Mouse (Mus musculus): Measurements from ENCODE around the gene Slc1a5.

Slc1a5 gene

DNA sequence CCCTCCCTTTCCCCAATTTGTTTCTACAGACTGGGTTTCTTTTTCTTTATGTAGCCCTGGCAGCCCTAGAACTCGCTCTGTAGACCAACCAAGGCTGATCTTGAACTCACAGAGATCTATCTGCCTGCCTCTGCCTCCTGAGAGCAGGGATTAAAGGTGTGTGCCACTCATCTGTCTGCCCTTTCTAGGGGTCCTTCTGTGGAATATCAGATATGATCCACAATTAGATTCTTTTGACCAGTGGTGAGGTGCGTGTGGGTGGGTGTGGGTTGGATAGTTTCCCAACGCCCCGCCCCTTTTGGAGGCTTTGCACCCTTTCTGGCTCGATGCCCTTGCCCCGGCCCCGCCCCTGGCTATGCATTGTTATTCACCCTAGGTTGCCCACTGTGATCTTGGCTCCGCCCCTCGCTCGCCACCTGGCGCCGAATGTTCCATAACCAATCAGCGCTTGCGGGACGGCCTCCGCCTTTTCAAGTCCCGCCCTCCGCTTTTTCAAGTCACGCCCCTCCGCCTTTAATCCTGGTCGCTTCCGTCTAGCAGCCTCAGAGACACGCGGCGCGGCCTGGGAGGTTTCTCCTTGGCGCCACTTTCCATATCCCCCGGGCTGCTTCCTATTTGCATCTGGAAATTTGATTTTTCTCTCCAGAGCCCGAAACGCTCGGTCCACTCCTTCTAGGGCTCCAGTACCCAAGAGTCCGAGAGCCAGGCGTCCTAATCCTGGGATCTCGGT is at the start of gene Slc1a5:
Slc1a5 (plus strand) TSS at position 516 of the 730 bp plus-strand sequence.
- peak; percentile 94 for DNase-seq (ENCODE audit: low spot score in 2 of 2)

- DNase-seq (ENCODE audit: low spot score in 2 of 2), result no peak
Observed at GRCm38 (mm10) chr7:16731893-16732422, 49.2 kb upstream of the Slc1a5 start.

DNA sequence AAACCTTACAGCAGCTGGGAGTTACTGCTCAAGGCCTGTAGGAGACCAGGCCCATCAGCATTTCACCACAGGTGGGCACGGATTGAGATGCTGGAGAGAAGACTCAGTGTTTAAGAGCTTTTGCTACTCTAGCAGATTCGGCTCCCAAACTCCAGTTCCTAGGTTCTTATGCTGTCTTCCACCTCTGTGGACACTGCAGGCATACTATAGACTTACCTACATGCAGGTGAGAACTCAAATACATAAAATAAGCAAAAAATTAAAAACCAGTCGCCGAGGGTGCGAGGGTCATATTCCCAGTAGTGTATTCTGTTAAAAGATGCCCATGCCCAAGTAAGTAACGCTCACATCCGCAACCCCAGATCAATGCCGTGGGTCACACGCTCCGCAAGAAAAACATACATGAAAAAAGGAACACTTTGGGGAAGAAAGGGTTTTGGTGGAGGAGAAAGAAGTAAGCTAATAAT is 43.5 kb upstream of the Slc1a5 start:
- no peak for DNase-seq (ENCODE audit: low spot score in 2 of 2)

DNA sequence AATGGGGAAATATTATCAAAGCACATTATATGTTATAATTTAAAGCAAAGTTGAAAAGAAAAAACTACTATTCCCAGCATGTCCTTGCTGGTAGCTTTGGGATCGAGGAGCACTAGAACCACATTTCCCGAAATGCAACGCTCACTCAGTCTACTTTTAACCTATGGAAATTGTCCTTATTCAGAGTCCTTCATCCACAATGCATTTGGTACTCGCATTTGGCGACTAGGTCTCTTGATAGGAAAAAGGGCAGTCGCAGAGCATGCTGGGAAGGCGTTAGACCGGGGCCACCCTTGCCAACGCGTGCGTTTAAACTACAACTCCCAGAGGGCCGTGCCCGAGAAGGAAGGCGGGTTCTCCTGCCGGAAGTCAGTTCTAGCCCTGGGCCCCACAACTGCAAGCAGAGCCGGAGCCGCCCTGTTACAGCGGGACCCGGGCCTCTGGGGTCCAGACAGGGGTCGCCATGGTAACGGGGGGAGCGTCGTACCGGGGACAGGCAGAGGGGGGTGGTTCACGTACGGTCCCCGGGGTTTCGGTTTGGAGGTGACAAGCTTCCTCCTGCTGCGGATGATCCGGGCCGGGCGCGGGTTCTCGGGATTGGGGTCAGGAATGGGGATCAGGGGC is 43.0 kb upstream of the Slc1a5 start, which contains the start of gene Ap2s1:
Ap2s1 (plus strand) TSS at position 338 of the 624 bp plus-strand sequence.
- peak; percentile 97 to 98 for DNase-seq (ENCODE audit: low spot score in 2 of 2)

DNA sequence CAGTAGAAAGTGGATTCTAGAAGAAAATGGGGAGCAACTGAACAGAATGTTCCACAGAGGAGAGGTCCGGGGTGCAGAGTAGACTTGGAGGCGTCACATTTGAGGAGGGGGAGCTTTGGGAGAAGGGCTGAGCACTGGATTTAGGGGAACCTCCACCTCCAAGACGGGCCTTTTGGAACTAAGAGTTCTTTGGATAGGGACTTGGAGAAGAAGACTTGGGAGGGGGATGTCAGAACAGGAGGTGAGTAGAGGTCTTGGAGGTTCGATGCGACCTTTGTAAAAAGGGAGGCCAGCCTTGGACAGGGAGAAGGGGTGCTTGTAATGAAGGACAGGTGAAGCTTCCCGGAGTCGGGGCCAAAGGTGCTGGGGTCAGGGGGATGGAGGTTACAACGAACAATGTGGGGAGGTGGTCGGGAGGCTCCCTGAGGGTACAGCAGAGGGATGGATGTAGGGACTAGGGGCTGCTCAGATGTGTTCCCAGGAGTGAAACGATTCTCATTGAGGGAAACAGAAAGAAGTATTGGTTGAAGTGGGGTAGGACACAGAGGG is 42.0 kb upstream of the Slc1a5 start:
- DNase-seq (ENCODE audit: low spot score in 2 of 2), result no peak

DNA sequence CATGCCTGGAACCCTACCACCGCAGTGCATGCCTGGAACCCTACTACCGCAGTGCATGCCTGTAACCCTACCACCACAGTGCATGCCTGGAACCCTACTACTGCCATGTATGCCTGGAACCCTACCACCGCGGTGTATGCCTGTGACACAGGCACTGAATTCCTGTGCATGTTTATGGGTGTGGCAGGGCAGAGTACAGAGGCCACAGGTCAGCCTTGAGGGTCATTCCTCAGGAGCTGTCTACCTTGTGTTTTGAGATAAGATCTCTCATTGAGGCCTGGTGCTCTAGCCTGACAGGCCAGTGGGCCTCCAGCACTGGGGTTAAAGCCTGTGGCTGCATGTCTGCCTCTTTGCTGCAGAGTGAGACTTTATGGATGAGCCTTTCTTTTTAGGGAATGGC is 35.8 kb upstream of the Slc1a5 start:
- no peak for DNase-seq (ENCODE audit: low spot score in 2 of 2)

DNA sequence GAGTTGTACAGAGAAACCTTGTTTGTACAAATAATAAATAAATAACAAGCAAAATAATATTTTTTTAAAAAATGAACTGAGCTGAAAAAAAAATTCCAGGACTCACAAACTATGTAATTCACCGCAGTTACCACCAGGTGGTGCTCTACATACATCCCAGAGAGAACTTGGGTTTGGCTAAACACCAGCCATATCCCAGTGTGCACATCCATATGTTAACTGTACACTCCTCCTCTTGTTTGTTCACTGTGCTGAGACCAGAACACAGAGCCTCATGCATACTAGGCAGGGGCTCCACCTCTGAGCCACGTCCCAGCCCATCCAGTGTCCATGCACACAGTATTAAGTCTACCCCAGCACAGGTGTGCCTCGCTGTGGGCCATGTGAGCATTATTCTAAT is 35.0 kb upstream of the Slc1a5 start:
- DNase-seq (ENCODE audit: low spot score in 2 of 2), result peak in 1 of 2 experiments; percentile 49

GRCm38 (mm10) chr7:16747656-16748055 is 33.5 kb upstream of the Slc1a5 start:
- DNase-seq (ENCODE audit: low spot score in 2 of 2), result no peak

DNA sequence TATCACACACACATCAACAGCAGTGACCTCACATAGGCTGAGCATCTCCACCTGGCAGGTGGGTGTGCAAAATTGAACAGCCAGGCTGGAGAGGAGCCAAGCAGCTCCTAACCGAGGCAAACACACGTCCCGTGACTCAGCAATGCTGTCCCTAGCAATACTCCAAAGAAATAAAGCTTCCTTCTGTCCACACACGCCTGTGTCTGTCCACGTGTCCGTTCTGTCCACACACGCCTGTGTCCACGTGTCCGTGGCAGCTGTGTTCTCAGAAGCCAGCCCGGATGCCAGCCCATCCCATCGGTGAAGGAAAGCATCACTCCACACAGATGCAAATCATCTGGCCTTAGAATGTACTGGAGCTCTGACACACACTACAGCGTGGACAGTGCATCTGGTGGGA is 29.1 kb upstream of the Slc1a5 start:
- peak; percentile 32 to 37 for DNase-seq (ENCODE audit: low spot score in 2 of 2)

DNA sequence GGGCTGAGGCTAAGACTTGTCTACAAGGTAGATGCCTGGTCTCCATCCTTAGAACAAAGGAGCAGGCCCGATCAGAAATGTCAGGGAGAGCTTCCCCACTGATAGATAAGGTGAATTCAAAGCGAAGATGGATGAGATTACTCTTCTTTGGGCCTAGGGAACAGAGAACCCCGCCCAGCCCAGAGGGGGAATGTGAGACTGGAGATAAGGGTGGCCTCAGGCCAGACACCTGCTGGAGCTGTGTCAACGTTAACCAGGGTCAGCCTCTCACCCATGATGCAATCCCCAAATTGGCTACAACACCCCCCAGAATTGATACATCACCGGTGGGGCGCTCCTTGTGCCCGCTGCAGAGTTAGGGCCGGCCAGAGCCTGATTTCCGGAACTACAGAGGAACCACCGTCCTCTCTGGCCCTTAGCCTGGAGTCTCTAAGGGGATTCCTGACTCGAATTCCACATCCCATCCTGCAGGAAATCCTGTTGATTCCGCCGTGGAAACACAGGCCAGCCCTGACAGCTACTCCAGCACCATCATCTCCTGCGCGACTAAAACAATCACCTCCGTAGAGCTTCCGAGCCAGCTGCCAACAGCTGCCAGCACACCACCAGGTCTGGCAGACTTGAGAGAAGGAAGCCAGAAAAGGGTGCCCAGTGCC is 25.6 kb upstream of the Slc1a5 start:
- peak; percentile 66 to 78 for DNase-seq (ENCODE audit: low spot score in 2 of 2)

GRCm38 (mm10) chr7:16758872-16759574 is 22.1 kb upstream of the Slc1a5 start:
- no peak for DNase-seq (ENCODE audit: low spot score in 2 of 2)

- DNase-seq (ENCODE audit: low spot score in 2 of 2), result peak; percentile 75 to 86
Observed at GRCm38 (mm10) chr7:16760292-16760691, 20.8 kb upstream of the Slc1a5 start.

DNA sequence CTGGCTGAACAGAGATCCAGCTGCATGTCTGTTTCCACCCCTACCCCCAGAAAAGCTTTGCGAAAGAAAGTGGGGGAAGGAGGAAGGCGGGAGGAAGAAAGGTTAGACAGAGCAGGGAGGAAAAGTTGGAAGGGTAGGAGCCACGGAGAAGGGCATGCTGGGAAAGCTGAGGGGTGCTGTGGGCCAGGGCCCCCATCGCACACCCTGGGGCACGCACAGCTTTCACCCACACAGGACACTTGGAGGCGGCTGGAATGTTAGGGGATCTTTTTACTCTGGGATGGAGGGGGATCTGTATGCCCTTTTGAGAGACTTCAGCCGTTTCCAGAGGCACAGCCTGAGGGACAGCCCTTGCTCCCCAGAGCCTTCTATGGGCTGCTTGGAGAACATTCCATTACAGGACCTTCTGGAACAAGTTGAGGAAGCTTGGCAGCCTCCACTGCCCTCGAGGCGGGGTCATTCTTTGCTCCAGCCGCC is 20.1 kb upstream of the Slc1a5 start:
- peak; percentile 87 to 88 for DNase-seq (ENCODE audit: low spot score in 2 of 2)

- peak in 1 of 2 experiments; percentile 27 for DNase-seq (ENCODE audit: low spot score in 2 of 2)
Observed at GRCm38 (mm10) chr7:16761630-16762029, 19.5 kb upstream of the Slc1a5 start.

- DNase-seq (ENCODE audit: low spot score in 2 of 2), result peak; percentile 63
Observed at GRCm38 (mm10) chr7:16763463-16764218, 17.5 kb upstream of the Slc1a5 start.

DNA sequence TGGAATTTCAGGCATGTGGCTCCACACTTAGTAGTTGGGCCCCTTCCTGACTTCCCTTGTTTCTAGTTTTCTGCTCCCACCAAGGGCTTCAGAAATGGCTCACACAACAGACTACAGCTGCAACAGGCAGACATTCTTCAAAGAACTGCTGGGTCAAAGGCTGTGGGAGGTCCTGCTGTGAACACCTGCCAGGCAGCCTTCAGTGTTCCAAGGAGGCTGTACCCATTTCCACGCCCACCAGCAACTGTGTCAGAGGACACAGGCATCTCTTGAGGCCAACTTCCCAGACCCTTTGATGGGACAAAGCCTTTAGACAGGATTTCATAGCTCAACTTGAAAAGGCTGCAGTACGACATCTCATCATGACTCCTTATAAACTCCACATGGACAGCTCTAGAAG is 14.7 kb upstream of the Slc1a5 start:
- no peak for DNase-seq (ENCODE audit: low spot score in 2 of 2)

- DNase-seq (ENCODE audit: low spot score in 2 of 2), result no peak
Observed at GRCm38 (mm10) chr7:16775888-16776287, 5.3 kb upstream of the Slc1a5 start.

DNA sequence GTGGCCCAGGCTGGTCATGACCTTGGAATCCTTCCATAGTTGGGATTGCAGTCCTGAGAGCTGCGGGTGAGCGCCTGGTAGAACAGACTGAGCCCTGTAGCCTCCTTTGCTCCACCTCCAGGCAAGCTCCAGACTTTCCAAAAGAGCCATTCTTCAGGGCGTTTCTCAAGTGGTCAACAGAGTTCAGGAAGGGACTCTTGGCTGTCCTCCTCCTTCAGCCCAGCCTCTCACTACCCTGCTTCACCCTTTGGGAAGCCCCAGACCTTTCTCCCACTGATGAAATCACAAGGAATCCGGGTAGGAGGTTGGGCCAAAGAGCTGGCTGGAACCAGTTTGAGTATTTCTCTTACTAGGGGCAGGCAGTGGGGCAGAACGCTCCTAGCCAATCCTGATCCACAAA is 1.1 kb upstream of the Slc1a5 start:
- DNase-seq (ENCODE audit: low spot score in 2 of 2), result peak; percentile 81 to 84

GRCm38 (mm10) chr7:16781555-16781815 is 345 bp downstream of the Slc1a5 start:
- no peak for DNase-seq (ENCODE audit: low spot score in 2 of 2)

GRCm38 (mm10) chr7:16781816-16782554 is 845 bp downstream of the Slc1a5 start:
- DNase-seq (ENCODE audit: low spot score in 2 of 2), result peak; percentile 16 to 42

Data from heart, adult 9 months (tissue).